Mouse (Mus musculus) granulocyte monocyte progenitor cell, adult 5-6 weeks (primary cell): ENCODE measurements around the gene Ppa2. TPM values are rescaled to one million over a fixed set of nuclear protein-coding genes. Genes with fewer than 3 reads are reported as not detected.
A peak's percentile ranks its signal among the peaks of the same experiment; 100 is the strongest.

Experiments used
- ATAC-seq: replicated peaks from 2 replicates; pipeline ENCODE4 v1.8.0; 2016; ENCODE audit warnings: mild to moderate bottlenecking, moderate TSS enrichment, inconsistent platforms; ENCODE audit not compliant: poor library complexity, severe bottlenecking
- total RNA-seq, 2 experiments: library from RNA; stranded (forward) in 1 of 2; stranded (reverse) in 1 of 2; fragments of 200-712, 200-1000 nt in 1 of 2; fragments of >200 nt in 1 of 2; fragmentation: Nextera tagmentation in 1 of 2; gene quantifications; 2 replicates each; pipeline ENCODE4 v1.2.3; 2014 to 2017

Gene Ppa2
- total RNA-seq, 2 experiments from 2014 or later: 46.5 to 58.2 TPM

GRCm38 (mm10) chr3:133329406-133329805 lies 19.5 kb downstream of the Ppa2 start:
- ATAC-seq: no peak

GRCm38 (mm10) chr3:133331184-133331866 lies 21.4 kb downstream of the Ppa2 start:
- no peak for ATAC-seq

- ATAC-seq: peak; percentile 73
Observed at GRCm38 (mm10) chr3:133332280-133332679, 22.4 kb downstream of the Ppa2 start.

- ATAC-seq: no peak
Observed at GRCm38 (mm10) chr3:133333267-133334170, 23.6 kb downstream of the Ppa2 start.

- no peak for ATAC-seq
Observed at GRCm38 (mm10) chr3:133334691-133335090, 24.8 kb downstream of the Ppa2 start.

- ATAC-seq: no peak
Observed at GRCm38 (mm10) chr3:133335166-133335565, 25.3 kb downstream of the Ppa2 start.

- ATAC-seq: 0 out of 2 replicates have a peak, but pooled peaks have one; percentile 20
Observed at GRCm38 (mm10) chr3:133336400-133336799, 26.5 kb downstream of the Ppa2 start.

- ATAC-seq: peak; percentile 6
Observed at GRCm38 (mm10) chr3:133338851-133339356, 29.0 kb downstream of the Ppa2 start.

GRCm38 (mm10) chr3:133339411-133339823 lies 29.5 kb downstream of the Ppa2 start:
- ATAC-seq: peak; percentile 98

- no peak for ATAC-seq
Observed at GRCm38 (mm10) chr3:133341106-133341505, 31.2 kb downstream of the Ppa2 start.

- no peak for ATAC-seq
Observed at GRCm38 (mm10) chr3:133347535-133347934, 37.6 kb downstream of the Ppa2 start.

- ATAC-seq: no peak
Observed at GRCm38 (mm10) chr3:133348847-133349246, 38.9 kb downstream of the Ppa2 start.

GRCm38 (mm10) chr3:133357426-133357974 lies 47.6 kb downstream of the Ppa2 start:
- no peak for ATAC-seq

GRCm38 (mm10) chr3:133357977-133358376 lies 48.1 kb downstream of the Ppa2 start:
- no peak for ATAC-seq

- no peak for ATAC-seq
Observed at GRCm38 (mm10) chr3:133361406-133361805, 51.5 kb downstream of the Ppa2 start.

GRCm38 (mm10) chr3:133364138-133364537 lies 54.2 kb downstream of the Ppa2 start:
- ATAC-seq: no peak

- ATAC-seq: no peak
Observed at GRCm38 (mm10) chr3:133366096-133366495, 56.2 kb downstream of the Ppa2 start.

GRCm38 (mm10) chr3:133378174-133378573 lies 68.3 kb downstream of the Ppa2 start:
- ATAC-seq: no peak

GRCm38 (mm10) chr3:133379997-133380396 lies 70.1 kb downstream of the Ppa2 start:
- no peak for ATAC-seq

- no peak for ATAC-seq
Observed at GRCm38 (mm10) chr3:133381519-133381918, 71.6 kb downstream of the Ppa2 start.

GRCm38 (mm10) chr3:133382147-133382546 lies 72.2 kb downstream of the Ppa2 start:
- ATAC-seq: no peak
